Mouse (Mus musculus) NIH3T3 (cell line): ENCODE data around the gene Zpr1.
"Not testable (repeated sequence)": the region's sequence is repeated elsewhere in the genome, so short reads cannot be mapped to it uniquely, and the experiment has no call there.

ENCODE experiments used
- DNase-seq: peaks from one replicate; pipeline ENCODE4 v3.0.0-alpha.2; 2012; ENCODE audit warnings: low read depth

Gene Zpr1

DNA sequence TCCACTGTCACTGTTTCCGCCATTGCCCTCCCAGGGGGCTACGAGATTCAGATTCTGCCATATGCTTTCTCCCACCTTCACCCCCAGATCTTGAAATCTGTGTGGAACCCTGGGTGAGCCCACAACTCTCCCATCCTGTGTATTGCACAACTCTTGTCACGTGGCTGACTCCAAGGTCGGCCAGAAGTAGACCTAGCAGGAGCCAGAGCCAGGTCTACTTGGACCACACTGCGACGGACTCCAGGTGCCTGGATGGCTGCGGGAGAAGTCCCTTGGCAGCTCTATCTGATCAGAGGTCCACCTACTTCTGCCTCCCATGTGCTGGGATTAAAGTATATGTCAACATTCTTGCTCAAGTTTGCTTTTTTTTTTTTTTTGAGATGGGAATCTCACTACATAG is 11.7 kb upstream of the Zpr1 start:
- DNase-seq, result no peak

DNA sequence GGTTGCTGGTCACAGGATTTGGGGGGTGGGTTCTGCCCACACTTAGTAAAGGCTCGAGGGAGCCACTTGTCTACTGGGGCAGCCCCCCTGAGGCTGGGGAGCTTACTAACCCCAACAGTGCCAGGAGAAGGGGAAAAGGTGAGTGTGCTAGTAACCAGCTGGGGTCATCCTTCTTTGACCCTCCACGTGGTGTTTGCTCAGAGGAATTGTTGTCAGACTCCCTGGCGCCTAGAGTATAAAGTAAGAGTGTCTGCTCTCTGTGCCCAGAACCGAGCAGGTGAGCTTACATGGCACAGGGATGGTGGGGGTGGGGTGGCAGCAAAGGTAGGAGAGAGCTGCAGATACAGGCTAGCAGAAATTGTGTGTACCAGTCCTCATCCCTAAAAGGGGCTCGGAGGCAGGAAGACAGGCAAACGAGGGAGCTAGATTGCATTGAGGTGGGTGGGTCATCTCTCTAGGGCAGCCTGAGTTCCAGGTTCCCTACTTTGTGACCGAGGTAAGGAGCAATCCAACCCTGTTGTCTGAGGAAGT is 4.5 kb upstream of the Zpr1 start, which contains the start of gene Apoa5:
TSS of gene Apoa5 (plus strand) at position 291 of the 531 bp plus-strand sequence.
- DNase-seq, result no peak

DNA sequence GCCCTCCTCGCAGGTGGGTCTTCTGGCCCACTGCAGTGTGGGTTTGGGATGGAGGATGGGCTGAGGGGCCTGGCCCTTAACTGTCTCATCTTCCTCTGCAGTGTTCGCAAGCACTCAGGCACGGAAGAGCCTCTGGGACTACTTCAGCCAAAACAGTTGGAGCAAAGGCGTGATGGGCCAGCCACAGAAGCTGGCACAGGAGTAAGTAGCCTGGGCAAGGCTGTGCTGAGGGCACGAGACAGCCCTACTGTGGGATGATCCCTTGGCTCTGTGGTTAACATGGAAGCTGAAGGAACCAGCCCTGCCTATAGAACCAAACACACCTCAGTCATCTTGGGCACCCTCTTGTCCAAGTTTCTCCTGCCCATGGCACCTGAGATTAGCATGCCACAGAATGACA is 3.7 kb upstream of the Zpr1 start:
- DNase-seq, result no peak

DNA sequence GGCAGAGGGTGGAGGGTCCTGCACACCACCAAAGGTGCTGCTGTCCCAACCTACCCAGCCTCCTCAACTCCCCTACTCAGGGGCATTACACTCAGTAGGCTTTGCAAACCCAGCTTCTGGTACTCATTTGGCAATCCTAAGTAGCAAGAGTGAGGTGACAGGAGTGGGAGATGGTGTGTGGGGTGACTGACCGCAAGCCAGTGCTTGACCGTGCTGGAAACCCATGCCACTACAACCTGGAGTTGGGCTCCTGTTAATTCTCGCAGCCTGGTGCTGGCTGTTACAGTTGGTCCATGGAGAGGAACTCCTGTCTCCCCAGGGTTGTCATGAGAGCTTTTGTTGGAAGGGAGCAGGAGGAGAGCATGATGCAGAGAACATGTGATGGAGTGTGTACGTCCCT is 2.1 kb upstream of the Zpr1 start:
- DNase-seq, result no peak

DNA sequence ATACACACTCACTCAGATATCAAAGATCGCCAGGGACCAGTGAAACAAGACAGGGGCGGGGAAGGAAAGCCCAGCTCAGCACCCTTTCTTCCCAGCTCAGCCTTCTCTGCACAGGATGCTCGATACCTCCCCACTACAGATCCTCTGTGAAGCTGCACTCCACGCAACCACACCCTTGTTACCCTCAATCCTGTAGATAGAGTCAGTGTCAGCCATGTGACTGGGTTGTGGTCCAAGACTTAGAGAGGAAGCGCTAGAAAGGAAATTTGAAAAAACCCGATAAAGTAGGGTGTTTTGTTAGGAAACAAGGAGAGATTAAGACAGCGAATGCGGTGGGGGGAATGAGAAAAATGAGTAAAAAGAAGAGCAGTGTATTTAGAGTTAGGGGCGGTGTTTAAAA is 794 bp upstream of the Zpr1 start:
- DNase-seq, result no peak

DNA sequence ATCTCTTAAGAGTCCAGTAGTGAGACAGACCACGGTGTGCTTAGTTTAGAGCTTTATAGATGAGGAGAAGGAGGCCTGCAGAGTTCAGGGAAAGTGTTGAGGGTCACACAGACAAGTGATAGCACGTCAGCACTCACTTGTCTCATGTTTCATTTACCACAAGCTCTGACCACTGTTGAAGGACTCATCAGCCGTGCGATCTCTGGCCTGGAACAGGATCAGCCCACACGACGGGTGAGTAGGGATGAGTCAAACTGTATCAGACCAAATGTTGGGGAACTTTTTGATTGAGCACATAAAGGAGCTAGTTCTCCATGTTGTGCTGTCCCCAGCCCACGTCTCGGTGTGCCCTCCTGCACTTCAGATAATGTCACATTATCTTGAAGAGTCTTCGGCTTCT is 1.6 kb downstream of the Zpr1 start:
- DNase-seq, result peak; percentile 30

DNA sequence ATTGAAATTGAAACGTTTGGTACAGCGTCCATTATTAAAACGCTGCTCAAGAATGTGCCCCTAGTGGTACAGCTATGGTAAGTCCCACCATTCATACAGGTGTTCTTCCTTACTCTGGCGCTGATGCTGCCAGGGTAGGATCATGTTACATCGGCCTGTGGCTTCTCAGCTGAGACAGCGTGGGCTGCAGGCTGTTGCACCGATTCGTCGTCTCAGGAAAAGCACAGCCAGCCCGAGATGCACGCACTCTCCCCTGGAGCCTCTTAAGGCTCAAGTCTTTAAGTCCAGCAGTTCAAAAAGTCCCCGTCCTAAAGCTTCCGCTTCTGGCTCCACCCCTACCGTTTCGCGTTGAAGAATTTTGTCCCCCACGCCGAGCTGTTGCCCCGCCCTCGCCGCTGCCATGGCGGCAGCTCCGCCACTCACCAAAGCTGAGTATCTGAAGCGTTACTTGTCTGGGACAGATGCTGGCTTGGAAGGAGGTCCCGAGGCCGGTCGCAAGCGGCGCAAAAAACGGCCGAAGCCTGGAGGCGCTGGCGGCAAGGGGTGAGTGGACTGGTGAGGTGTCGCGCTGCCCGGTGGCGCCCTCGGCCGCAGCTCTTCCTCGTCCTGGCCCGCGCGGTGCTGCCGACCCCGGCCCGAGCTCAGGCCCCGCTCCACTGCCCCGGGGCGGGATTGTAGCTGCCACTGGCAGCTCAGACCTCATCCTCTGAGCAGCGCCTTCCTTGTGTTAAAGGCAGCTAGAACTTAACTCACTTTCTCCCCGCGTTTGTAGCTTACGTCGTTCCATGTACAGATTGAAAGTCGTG is 10.0 kb downstream of the Zpr1 start, which contains the start of gene Bud13:
TSS of gene Bud13 (plus strand) at position 378 of the 806 bp plus-strand sequence.
- peak; percentile 92 for DNase-seq

DNA sequence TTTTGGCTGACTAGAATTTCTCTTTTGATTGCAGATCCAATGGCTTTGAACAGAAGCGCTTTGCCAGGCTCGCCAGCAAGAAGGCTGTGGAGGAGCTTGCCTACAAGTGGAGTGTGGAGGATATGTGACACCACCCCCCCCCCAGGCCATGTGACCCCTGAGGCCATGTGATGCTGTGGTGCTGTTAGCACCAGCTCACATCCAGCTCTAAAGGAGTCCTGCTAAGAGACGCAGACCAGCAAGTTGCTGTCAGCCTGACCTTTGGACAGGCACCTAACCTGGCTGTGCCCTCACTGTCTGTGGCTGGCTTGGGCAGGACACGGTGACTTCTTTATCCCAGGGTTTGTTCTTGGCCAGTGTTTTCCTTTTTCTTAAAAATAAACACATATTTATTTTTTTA is 25.5 kb downstream of the Zpr1 start:
- DNase-seq, result no peak

DNA sequence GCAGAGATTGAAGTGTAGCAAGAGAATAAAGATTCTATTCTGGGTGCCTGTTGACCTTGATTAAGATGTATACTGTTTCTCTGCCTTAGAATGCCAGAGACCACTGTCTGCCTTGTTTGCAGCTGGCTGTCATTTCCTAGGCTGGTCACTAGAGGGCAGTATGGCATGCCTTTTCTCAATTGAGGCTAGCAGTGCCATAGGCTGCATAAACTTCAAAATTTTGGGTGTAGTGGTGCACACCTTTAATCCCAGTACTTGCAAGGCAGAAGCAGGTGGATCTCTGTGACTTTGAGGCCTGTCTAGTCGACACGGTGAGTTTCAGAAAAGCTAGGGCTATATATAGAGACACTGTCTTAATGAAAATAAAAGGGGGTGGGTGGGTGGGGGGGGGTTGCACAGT is 29.3 kb downstream of the Zpr1 start:
- peak; percentile 70 for DNase-seq

DNA sequence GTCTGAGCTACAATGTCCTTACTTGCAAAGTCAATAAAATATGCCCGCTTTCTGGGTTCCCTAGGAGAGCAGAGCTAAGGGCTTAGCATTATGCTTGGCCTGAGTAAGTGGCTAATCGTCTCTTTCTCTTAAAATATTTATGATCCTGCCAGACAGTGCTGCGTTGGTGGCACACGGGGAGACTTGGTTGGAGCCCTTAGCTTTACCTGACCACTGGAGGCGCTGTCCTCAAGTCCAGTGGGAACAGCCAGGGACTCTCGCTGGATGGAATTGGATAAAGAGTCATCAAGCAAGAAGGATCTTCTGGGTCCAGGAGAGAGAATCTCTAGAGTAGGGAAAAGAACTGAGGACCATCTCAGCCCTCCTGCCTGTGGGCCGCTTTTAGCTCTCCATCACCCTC is 36.3 kb downstream of the Zpr1 start:
- peak; percentile 6 for DNase-seq

DNA sequence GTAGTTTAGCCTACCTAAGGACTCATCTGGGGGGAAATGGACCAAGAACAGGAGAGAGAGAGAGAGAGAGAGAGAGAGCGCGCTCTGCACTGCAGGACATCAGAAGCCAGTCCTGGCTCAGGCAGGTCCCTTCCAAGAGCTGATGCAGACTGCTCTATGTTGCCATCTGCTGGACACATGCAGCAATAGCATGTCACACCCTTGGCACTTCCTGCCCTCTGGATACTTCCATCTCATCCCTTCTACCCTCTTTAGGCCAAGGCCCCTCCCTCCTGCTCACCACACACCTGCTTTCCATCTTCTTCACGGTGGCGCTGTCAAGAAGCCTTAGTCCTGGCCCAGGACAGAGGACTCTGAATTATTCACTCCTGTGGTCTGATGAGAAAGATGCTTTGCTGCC is 41.6 kb downstream of the Zpr1 start:
- DNase-seq, result peak; percentile 79

DNA sequence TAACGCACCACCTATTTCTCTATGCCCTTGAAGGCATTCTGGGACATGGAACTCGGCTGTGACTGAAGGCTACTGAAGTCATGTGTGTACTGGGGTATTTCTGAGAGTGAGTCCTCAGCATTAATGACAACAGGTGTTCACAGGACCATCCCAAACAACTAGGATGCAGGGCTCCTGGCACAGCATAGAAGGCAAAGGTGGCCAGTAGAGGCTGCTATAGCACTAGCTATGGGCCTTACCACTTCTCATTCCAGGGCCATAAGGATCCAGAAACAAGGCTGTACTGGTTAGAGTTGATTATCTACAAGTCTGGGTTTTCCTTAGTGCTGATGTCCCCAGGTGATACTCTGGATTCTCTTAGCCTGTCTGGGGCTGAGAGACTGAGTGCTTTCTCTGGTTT is 42.1 kb downstream of the Zpr1 start:
- no peak for DNase-seq

DNA sequence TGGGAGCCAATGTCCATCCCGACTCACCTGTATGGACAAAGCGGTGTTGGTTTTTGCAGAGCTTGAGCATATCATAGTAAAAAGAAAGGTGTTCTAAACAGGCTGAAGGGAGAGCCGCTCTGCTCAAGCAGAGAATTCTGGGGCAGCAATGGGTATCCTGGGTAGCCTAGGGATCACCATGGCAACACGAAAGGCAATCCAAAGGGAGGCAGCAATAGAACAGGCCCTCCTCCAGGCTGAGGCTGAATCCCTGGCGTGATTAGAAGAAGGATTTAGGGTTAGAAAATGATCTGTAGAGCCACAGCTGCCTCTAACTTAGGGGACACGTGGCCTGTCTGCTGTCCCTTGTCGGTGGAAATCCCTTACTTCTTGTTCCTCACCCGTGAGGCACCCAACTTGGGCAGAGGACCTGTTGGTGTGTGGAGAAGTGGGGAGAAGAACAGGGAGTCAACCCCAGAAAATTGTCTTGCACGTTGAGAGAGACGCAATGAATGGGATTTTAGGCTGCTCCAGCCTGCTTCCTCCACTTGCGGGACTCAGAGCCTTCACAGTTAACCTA is 43.0 kb downstream of the Zpr1 start:
- DNase-seq, result no peak

DNA sequence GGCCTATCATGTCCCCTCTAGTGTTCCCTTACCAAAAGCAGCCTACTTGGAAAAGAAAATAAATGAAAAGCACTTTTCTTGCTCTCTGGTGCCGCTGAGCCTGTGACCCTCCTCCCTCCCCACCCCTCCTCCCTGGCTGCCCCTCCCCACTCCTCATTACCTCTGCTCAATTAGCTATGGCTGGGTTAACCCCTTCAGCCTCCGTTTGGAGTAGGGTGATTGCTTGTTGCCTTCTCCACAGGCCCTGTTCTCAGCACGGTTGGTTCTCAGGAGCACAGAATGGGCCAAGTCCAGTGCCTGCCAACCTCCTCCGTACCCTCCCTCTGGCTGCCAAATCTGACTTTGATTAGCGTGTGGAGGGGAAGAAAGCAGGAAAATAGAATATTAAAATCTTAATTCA is 43.5 kb downstream of the Zpr1 start:
- DNase-seq, result no peak

DNA sequence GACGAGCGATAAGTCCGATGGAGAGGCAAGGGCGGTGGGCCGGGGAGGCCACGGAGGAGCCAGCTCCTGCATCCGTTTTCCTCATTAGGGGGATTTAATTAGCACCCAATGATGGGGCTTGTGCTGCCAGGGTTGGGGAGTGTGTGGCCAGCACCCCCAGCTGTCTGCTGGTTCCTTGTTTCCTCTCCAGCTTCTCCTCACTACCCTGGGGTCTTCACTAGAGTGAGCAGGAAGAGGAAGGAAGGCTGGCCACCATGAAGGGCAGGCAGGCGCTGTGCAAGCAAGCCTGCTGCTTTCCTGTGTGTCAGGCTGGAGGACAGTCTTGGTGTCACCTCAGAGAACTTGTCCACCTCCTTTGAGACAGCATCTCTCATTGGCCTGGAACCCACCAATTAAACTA is 44.0 kb downstream of the Zpr1 start:
- no peak for DNase-seq

DNA sequence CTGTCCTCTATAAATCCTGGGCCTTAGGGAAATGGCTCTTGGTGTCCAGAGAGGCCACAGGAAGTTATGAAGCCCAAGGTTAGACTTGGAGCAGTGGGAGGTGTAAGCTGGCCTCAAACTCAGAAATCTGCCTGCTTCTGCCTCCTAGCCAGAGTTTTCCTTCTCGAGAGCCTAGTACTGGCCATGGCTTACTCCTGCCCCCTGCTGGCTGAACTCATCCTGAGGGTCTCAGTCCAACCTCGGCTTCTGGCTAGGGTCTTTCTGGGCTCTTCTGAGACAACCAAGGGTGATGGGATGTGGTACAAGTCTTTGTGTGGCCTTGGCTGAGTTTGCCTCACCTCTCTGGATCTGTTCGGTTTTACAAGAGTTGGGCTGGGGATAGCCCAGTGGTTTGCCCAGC is 45.1 kb downstream of the Zpr1 start:
- no peak for DNase-seq

DNA sequence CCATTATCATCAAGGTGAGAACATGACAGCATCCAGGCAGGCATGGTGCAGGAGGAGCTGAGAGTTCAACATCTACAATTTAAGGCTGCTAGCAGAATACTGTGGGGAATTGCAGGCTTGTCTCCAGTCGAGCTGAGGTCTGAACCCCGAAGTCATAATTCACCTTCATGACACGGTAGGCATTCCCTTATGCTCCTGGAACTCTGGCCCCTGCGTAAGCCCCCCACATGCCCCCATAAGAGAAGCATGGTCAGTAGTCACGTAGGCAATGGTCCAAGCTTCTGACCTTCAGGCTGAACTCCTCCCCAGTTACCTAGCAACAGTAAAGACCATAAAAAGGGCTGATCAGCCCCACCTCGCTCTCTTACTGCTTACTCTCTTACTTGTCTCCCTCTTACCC is 47.0 kb downstream of the Zpr1 start, which contains the start of gene 4931429L15Rik:
TSS of gene 4931429L15Rik (minus strand) at position 101 of the 400 bp plus-strand sequence.
- not testable (repeated sequence) for DNase-seq

DNA sequence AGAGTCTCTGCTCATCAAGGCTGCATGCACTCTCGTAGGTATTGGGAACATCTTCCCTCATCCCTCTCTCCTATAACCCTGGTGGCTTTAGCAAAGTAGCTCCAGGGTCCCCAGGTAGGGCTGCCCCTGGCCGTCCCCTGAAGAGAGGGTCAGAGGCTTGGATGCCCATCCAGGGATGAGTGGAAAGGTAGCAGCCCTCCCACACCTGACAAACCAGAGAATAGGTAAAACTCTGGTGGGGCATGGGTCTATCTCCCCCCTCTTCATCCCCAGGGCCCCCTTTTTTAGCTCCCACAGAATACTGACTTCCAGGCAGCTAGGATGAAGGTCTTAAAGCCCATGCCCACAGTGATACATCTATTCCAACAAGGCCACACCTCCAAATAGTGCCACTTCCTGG is 47.6 kb downstream of the Zpr1 start:
- no peak for DNase-seq

DNA sequence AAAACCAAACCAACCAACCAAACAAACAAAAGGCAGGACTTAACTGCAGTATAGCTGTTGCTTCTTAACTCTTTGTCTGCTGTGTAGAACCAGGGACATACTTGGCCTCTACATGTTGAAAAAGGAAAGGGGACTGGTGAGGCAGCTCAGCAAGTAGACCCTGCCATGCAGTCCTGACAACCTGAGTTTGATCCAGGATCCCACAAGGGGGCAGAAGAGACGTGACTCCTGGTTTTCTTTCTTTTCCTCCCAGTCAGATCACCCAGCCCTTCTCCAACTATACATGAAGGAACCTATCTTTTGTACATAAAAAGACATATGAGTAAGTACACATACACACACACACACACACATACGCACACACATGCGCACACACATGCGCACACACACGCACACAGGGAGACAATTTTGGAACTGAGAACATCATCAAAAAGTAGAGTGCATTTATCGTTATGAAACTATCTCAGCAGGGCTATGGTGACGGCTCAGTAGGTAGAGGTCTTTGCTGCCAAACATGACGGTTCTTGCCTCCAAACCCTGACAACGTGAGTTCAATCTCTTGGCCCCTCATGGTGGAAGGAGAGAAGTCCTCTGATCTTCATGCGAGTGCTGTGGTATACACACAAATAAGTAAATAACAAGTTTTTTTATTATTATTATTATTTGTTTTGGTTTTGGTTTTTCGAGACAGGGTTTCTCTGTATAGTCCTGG is 54.0 kb downstream of the Zpr1 start:
- DNase-seq, result no peak

DNA sequence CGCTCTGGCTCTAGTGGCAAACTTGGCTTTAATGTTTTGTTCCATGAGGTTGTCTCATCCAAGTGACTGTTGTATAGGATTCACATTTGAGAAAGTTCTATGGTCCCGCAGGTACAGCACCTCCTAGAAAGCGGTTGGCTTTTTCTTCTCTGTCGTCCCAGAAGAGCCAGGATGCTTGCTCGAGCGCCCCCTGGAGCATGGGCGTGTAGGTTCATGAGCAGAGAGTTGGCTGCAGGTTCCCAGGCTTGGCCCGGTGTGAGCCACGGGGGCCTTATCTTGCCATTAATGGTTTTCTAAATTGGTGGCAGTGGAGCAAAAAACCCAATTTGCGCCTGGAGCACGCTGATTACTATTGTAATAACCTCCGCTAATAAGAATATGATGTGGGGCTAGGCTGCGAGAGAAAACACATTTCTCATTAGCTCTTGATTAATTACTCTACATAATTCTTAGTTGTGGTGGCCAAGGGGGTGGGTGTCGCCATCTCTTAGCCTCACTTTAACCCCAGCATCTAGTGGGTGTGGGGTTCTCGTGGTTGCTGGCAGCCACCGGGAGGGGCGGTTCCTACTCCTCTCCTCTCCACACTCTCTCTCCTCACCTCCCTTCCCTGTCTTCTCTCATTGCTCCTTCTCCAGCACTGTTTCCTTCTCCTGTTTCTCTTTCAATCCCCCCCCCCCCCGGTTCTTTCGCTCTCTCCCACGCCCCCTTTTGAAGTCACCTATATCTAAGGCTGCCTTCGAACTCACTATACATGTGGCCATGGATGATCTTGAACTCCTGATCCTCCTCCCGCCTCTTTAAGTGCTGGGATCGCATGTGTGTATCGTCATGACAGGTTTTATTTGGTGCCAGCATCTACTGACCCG is 55.1 kb downstream of the Zpr1 start:
- DNase-seq, result no peak

DNA sequence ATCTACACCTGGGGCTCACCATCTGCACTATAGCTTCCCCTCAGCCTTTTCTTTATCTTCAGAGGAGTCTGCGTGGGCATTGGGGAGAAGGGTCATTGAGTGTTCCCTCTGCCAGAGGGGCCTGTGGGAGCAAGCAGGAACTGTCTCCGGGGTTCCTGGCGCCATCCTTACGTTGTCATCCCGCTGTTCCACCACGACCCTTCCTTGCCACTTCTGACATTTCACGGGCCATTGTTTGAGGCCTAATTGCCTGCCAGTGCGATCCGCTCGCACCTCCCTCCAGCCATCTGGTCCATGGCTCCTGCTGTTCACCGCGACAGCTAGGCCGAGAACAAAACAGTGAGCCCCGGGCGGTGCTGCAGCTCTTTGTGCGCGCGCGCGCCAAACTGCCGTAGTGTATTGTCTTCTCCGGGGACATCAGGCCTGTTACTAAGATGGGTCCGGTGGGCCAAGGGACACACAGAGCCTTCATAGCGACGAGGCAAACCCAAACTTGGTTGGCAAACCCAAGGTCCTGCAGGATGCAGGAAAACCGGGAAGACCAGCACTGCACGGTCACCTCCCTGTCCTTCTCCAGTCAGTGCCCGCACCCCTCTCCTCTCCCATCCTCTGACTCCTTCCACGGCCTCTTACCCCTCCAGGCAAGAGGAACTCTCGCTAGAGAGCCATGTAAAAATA is 55.8 kb downstream of the Zpr1 start:
- DNase-seq, result no peak
